ENCODE assay signal across 18 mouse cellular contexts in genomic region chr8:61702122-61702521, GRCm38 (mm10).
A peak's percentile ranks its signal among the peaks of the same experiment; 100 is the strongest.
DNase-seq lines count a peak whose midpoint lies in the region; ATAC-seq lines count a peak whose summit lies in the region.
"Had no signal": no experiment of that assay in that cellular context is flagged by ENCODE, and none has a peak within 500 bp of the region (broad histone marks: within the 10 kb centered on the region; RNA-seq: fewer than 3 reads in every experiment).

No protein-coding gene starts in this region.

- no peak overlapping the region for H3K4me2 ChIP-seq in midbrain, embryonic 13.5 days (replicated peaks)
- H3K4me2 ChIP-seq in embryonic facial prominence, embryonic 13.5 days, result no peak overlapping the region
- no peak overlapping the region for H3K4me2 ChIP-seq in intestine, embryonic 16.5 days (ENCODE audit: low read depth, low read length)
- H3K4me2 ChIP-seq: forebrain, embryonic 15.5 days; heart, embryonic 12.5 days; hindbrain, embryonic 12.5 days had no signal

- no peak for ATAC-seq in midbrain, embryonic 13.5 days
- ATAC-seq in embryonic facial prominence, embryonic 13.5 days (ENCODE audit: insufficient number of reproducible peaks, insufficient read depth, low FRiP score, low TSS enrichment, low read depth), result no peak
- ATAC-seq in intestine, embryonic 16.5 days, result no peak
- ATAC-seq: forebrain, embryonic 15.5 days; hindbrain, postnatal 0 days had no signal

- DNase-seq in heart, adult 11 months, result peak; percentile 61
- DNase-seq in heart, postnatal 10 days, result no peak
- DNase-seq in midbrain, embryonic 10.5 days (ENCODE audit: low spot score), result no peak
- no peak for DNase-seq in embryonic facial prominence, embryonic 10.5 days (ENCODE audit: low spot score)
- DNase-seq in adrenal gland, postnatal 36 days, result no peak
- DNase-seq: adrenal gland, adult 2 months; cerebellum, adult 11-12 months; cerebellum, adult 9-10 months; cerebellum, postnatal 25 days; gastrocnemius, postnatal 10 days; heart, postnatal 36 days had no signal

- H3K4me3 ChIP-seq in midbrain, embryonic 10.5 days, result no peak overlapping the region
- H3K4me3 ChIP-seq in midbrain, embryonic 13.5 days (replicated peaks), result no peak overlapping the region
- no peak overlapping the region for H3K4me3 ChIP-seq in embryonic facial prominence, embryonic 10.5 days
- no peak overlapping the region for H3K4me3 ChIP-seq in embryonic facial prominence, embryonic 13.5 days
- H3K4me3 ChIP-seq in intestine, embryonic 16.5 days (ENCODE audit: low read length), result no peak overlapping the region
- H3K4me3 ChIP-seq: forebrain, embryonic 15.5 days; heart, embryonic 12.5 days; hindbrain, embryonic 12.5 days had no signal

- H3K27ac ChIP-seq in midbrain, embryonic 10.5 days (replicated peaks), result 0 out of 2 replicates have a peak overlapping the region, but pooled peaks have one; percentile 4
- H3K27ac ChIP-seq in midbrain, embryonic 13.5 days, result no peak overlapping the region
- H3K27ac ChIP-seq in embryonic facial prominence, embryonic 10.5 days (replicated peaks), result 0 out of 2 replicates have a peak overlapping the region, but pooled peaks have one; percentile 30
- H3K27ac ChIP-seq in embryonic facial prominence, embryonic 13.5 days, result 0 out of 2 replicates have a peak overlapping the region, but pooled peaks have one; percentile 11
- H3K27ac ChIP-seq in intestine, embryonic 16.5 days (ENCODE audit: low read length), result no peak overlapping the region
- H3K27ac ChIP-seq: forebrain, embryonic 15.5 days; hindbrain, embryonic 12.5 days; hindbrain, postnatal 0 days had no signal

- intact Hi-C loops in heart, postnatal 10 days (cut with DNase I), result no loop called here

- H3K4me1 ChIP-seq in midbrain, embryonic 10.5 days, result peaks cover 29% of the 10 kb centered on the region
- H3K4me1 ChIP-seq in midbrain, embryonic 13.5 days (replicated peaks), result peaks cover 12% of the 10 kb centered on the region
- peaks cover 34% of the 10 kb centered on the region for H3K4me1 ChIP-seq in embryonic facial prominence, embryonic 10.5 days
- H3K4me1 ChIP-seq in embryonic facial prominence, embryonic 13.5 days, result peaks cover 25% of the 10 kb centered on the region
- H3K4me1 ChIP-seq in intestine, embryonic 16.5 days (ENCODE audit: control insufficient read depth, insufficient read depth, low read length), result peaks cover 9% of the 10 kb centered on the region; the same call in 1 of the 2 replicates

- 77% methylated on average over 8 of the region's 8 CpGs for WGBS in midbrain, embryonic 10.5 days
- WGBS in midbrain, embryonic 13.5 days, result 63% methylated on average over 8 of the region's 8 CpGs
- WGBS in embryonic facial prominence, embryonic 10.5 days, result 74% methylated on average over 8 of the region's 8 CpGs
- WGBS in embryonic facial prominence, embryonic 13.5 days, result 63% methylated on average over 8 of the region's 8 CpGs
- 62% methylated on average over 8 of the region's 8 CpGs for WGBS in intestine, embryonic 16.5 days

- peaks cover 58% of the 10 kb centered on the region for H3K36me3 ChIP-seq in midbrain, embryonic 10.5 days
- H3K36me3 ChIP-seq in midbrain, embryonic 13.5 days, result peaks cover 6% of the 10 kb centered on the region; the same call in 1 of the 2 replicates
- peaks cover 52% of the 10 kb centered on the region for H3K36me3 ChIP-seq in embryonic facial prominence, embryonic 10.5 days (replicated peaks)
- H3K36me3 ChIP-seq in embryonic facial prominence, embryonic 13.5 days, result peaks cover 64% of the 10 kb centered on the region
- H3K36me3 ChIP-seq in intestine, embryonic 16.5 days (ENCODE audit: control insufficient read depth, insufficient read depth, low read length), result 0 out of 2 replicates have a peak, but pooled peaks cover 3% of the 10 kb centered on the region
- H3K36me3 ChIP-seq: forebrain, embryonic 15.5 days had no signal

- no peak overlapping the region for H3K9ac ChIP-seq in midbrain, embryonic 13.5 days (replicated peaks)
- H3K9ac ChIP-seq in embryonic facial prominence, embryonic 13.5 days, result no peak overlapping the region
- H3K9ac ChIP-seq in intestine, embryonic 16.5 days (ENCODE audit: low read depth, low read length), result no peak overlapping the region
- H3K9ac ChIP-seq: forebrain, embryonic 15.5 days; heart, embryonic 12.5 days; hindbrain, embryonic 12.5 days had no signal

- H3K27me3 ChIP-seq in midbrain, embryonic 10.5 days (ENCODE audit: low read depth, poor library complexity, severe bottlenecking), result no peaks in the 10 kb centered on the region
- no peaks in the 10 kb centered on the region for H3K27me3 ChIP-seq in midbrain, embryonic 13.5 days
- H3K27me3 ChIP-seq in embryonic facial prominence, embryonic 10.5 days (replicated peaks; ENCODE audit: low read depth, poor library complexity, severe bottlenecking), result no peaks in the 10 kb centered on the region
- no peaks in the 10 kb centered on the region for H3K27me3 ChIP-seq in embryonic facial prominence, embryonic 13.5 days
- no peaks in the 10 kb centered on the region for H3K27me3 ChIP-seq in intestine, embryonic 16.5 days (replicated peaks; ENCODE audit: control insufficient read depth, insufficient read depth, low read length)
- H3K27me3 ChIP-seq: forebrain, embryonic 15.5 days; heart, embryonic 12.5 days; hindbrain, embryonic 12.5 days had no signal

- 0 out of 2 replicates have a peak, but pooled peaks cover 7% of the 10 kb centered on the region for H3K9me3 ChIP-seq in midbrain, embryonic 10.5 days (replicated peaks)
- no peaks in the 10 kb centered on the region for H3K9me3 ChIP-seq in midbrain, embryonic 13.5 days
- no peaks in the 10 kb centered on the region for H3K9me3 ChIP-seq in embryonic facial prominence, embryonic 10.5 days
- no peaks in the 10 kb centered on the region for H3K9me3 ChIP-seq in embryonic facial prominence, embryonic 13.5 days
- H3K9me3 ChIP-seq in intestine, embryonic 16.5 days (ENCODE audit: control insufficient read depth, low read length), result no peaks in the 10 kb centered on the region
- H3K9me3 ChIP-seq: forebrain, embryonic 15.5 days; hindbrain, embryonic 12.5 days had no signal

Comparison
In these comparisons a context has a peak if more than half of its experiments do, and no peak if none do; other contexts are left out.
1. H3K27ac ChIP-seq: peak in midbrain, embryonic 10.5 days (single experiment), embryonic facial prominence, embryonic 10.5 days (single experiment) and embryonic facial prominence, embryonic 13.5 days (single experiment); none in midbrain, embryonic 13.5 days (single experiment) and intestine, embryonic 16.5 days (single experiment).